Mouse (Mus musculus) spleen, postnatal 10 days (tissue): ENCODE results near the gene Zfp119b.
"Not testable (repeated sequence)": the region's sequence is repeated elsewhere in the genome, so short reads cannot be mapped to it uniquely, and the experiment has no call there.

Experiments used
- DNase-seq, 2 experiments: peaks; one replicate each; pipeline ENCODE4 v3.0.0; 2021 to 2022; ENCODE audit warnings: low spot score in 2 of 2

Zfp119b gene

GRCm38 (mm10) chr17:55957726-55958583, 8.7 kb upstream of the Zfp119b start:
- peak in 1 of 2 experiments; percentile 14 for DNase-seq

DNA sequence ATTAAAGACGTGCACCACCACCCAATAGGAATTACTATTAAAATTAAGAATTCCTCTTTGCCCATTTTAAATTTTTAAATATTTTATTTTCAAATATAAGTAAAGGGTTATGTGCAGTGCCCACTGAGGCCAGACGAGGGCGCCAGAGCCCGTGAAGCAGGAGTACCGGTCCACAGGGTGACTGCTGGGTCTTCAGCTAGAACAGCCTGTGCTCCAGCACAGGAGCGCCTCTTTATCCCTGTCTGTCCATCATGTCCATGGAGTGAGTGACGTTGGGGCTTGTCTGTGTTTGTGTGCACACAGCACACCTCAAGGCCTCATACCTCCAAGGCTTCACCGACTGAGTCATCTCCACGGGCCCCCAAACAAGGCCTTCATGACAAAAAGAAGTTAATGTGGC, 7.9 kb upstream of the Zfp119b start:
- peak; percentile 69 to 87 for DNase-seq

- peak in 1 of 2 experiments; percentile 14 for DNase-seq
Measured at GRCm38 (mm10) chr17:55956591-55956990, 7.3 kb upstream of the Zfp119b start.

DNA sequence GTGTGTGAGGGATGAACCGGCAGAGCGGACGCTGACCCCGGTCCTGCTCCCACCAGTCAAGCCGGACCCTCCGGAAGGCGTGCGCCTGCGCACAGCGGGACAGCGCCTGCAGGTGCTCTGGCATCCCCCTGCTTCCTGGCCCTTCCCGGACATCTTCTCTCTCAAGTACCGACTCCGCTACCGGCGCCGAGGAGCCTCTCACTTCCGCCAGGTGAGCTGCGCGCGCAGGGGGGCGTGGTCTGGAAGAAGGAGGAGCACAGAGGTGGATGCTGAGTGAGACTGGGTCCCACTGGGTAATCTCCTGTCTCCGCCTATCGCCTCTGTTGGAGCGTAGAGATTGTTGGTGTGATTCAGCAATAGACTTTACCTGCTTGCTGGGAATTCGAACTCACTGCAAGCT, 6.8 kb upstream of the Zfp119b start:
- DNase-seq: peak in 1 of 2 experiments; percentile 86

DNA sequence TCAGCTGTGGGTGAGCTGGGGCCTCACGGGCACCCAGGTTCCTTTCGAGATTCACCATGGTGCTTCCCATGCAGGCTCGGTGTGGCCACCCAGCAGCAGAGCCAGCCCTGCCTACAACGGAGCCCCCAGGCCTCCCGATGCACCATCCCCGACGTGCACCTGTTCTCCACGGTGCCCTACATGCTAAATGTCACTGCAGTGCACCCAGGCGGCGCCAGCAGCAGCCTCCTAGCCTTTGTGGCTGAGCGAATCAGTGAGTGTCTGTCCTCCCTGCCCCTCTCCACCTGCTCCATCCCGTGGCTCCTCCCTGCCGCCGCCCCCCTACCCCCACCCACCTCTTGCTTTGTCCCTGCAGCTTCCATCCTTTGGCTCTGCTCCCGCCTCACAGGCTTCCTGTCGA, 4.9 kb upstream of the Zfp119b start:
- DNase-seq: no peak

DNA sequence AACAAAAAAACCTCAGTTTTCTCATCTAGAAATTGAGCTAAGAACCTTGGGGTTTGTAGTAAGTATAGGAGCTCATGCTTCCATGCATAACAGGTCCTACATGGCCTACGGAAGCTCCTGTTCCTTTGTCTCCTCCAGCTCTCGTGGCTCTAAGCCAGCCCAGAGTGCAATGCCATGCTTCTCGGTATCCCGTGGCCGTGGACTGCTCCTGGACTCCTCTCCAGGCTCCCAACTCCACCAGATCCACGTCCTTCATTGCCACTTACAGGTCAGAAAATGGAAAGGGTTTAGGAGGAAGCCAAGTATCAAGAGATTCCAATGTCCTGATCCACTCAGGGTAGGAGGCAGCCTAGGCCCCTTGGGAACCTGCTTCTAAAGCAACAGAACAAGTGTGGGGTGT, 4.5 kb upstream of the Zfp119b start:
- DNase-seq: no peak

DNA sequence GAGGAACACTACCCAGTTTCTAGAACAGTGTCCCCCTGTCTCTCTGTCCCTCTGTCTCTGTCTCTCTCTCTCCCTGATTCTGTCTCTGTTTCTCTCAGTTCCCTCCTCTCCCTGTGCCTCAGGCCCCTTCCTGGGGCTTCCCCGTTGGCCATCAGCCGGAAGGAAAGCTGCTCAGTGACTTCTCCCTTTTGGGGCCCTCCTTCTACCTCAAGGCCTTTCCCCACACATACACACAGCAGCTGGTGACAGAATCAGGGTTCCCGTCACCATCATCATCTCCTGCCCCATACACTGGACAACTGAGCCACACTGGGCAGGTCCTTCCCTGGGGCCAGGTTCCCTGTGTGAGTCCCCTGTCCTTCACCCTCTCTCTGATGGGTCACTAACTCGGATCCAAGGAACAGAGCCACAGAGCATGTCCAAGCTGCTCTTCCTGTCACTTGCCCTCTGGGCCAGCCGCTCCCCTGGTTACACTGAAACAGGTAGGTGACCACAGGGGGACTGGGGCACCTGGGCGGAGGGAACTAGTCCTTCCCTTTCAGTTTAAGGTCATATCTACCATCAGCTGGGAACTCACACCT, 3.2 kb upstream of the Zfp119b start, which contains the start of gene Ebi3:
Gene Ebi3, plus strand, starts transcription at position 194 of the 581 bp plus-strand sequence.
- DNase-seq: peak in 1 of 2 experiments; percentile 49

DNA sequence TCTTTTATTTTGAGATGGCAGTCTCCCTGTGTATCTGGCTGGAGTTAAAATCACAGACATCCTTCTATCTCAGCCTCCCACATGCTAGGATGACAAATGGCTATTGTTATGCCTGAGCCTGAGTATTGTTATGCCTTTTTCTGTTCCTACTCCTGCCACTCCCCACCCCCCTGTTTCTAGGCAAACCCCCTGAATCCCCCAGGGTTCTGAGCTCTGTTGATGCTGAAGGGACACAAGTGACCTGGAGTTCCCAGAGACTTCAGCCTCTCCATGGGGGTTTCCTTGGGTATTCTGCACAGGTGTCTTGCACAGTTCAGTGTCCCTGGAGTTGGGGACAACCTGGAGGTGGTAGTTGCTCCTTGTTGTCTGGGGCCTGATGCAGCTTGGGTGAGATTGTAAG, 2.7 kb upstream of the Zfp119b start:
- peak in 1 of 2 experiments; percentile 4 for DNase-seq

DNA sequence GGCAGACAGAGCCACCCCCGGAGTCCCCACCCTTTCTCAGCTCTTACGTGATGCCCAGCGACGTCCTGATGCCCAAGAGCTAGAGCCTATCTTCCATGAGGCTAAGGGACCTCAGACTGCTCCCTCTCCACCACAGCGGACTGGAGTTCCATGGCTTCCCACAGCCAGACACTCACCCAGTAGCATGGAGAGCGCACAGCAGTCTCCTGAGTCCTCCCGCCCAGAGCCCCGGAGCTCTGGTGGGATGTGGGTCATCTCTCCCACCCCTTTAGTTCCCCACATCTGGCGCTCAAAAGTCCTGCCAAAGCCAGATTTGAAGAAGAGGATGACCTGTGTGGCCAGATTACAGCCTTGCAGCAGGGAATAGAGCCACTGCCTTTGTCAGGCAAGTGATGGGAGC, 1.3 kb upstream of the Zfp119b start:
- DNase-seq: peak; percentile 2 to 7

DNA sequence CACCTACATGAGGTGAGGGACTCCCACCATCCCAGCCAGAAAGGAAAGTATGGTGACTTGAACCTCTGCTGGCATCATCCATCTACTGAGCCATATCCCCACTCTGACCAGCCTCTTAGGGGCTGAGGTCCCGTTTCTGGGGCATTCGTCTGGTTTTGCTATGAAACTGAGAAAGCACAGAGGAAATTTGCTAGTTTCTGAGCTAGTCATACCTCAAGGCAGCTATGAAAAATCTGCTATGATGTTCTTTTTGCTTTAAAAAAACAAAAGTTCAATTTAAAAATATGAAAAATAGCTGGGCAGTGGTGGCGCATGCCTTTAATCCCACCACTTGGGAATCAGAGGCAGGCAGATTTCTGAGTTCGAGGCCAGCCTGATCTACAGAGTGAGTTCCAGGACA, 653 bp downstream of the Zfp119b start:
- DNase-seq: peak in 1 of 2 experiments; percentile 2

DNA sequence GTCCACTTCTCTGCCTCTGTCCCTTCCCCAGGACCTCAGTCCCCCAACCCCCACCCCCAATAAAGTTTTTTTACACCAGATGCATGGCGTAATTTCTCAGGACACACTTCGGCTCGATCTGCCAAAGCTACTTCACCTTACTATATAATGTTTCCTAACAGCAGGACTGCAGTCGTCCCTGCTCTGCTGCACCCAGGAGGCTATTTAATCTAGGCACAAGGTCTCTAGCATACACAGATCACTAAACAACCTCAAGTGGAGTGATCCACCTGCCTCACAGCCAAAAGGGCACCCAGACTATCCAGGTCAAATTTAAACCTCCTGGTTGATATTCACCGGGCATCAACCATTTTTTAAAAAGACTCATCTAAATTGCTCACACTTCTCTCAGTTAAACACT, 3.6 kb downstream of the Zfp119b start:
- DNase-seq: no peak

- peak; percentile 70 to 87 for DNase-seq
Measured at GRCm38 (mm10) chr17:55944866-55945682, 4.2 kb downstream of the Zfp119b start.

DNA sequence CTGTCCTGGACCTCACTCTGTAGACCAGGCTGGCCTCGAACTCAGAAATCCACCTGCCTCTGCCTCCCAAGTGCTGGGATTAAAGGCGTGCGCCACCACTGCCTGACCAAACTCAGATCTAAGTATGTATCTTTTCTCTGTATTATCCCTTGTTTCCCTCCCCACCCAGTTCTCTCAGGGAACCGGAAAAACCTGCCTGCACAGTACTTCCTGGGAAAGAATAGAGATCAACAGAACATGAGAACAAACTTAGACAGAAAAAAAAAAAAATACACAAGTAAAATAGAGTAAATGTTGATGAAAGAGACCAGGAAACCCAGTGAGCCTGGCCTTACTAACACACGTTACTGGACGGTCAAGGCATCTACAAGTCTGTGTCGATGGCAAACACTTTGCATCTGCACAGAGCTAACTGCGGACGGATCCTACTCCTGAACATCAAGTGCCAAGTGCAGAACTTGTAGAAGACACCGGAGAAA, 4.9 kb downstream of the Zfp119b start:
- DNase-seq: not testable (repeated sequence)

DNA sequence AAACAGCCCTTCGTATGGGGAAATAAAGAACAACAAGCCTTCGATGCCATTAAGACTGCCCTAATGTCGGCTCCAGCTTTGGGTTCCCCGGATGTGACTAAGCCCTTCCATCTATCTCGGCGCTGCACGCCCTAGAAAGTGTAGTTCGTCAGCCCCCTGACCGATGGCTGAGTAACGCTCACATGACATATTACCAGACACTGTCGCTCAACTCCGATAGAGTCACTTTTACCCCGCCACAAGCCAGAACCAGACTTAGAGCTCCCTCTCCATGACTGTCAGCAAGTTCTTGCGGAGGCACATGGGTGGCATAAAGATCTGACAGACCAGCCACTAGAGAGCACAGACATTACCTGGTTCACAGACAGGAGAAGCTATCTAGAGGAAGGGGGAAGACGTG, 16.1 kb downstream of the Zfp119b start:
- DNase-seq: no peak

DNA sequence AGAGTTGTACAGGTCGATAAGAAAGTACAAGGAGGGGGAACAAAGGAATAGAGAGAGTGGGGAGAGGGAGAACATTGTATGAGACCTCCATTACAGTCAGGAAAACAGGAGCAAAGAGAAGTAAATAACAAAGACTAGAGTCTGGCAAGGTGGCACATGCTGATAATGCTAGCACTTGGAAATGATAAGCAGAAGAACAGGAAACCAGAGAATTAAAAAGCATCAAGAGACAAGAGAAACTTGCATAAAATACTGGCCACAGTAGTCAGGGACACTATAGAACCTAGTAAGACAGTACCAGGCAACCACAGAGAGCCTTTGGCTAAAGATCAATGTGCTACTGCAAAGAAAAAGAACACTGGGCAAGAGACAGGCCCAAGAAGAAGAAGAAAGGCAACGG, 16.7 kb downstream of the Zfp119b start:
- DNase-seq: no peak

DNA sequence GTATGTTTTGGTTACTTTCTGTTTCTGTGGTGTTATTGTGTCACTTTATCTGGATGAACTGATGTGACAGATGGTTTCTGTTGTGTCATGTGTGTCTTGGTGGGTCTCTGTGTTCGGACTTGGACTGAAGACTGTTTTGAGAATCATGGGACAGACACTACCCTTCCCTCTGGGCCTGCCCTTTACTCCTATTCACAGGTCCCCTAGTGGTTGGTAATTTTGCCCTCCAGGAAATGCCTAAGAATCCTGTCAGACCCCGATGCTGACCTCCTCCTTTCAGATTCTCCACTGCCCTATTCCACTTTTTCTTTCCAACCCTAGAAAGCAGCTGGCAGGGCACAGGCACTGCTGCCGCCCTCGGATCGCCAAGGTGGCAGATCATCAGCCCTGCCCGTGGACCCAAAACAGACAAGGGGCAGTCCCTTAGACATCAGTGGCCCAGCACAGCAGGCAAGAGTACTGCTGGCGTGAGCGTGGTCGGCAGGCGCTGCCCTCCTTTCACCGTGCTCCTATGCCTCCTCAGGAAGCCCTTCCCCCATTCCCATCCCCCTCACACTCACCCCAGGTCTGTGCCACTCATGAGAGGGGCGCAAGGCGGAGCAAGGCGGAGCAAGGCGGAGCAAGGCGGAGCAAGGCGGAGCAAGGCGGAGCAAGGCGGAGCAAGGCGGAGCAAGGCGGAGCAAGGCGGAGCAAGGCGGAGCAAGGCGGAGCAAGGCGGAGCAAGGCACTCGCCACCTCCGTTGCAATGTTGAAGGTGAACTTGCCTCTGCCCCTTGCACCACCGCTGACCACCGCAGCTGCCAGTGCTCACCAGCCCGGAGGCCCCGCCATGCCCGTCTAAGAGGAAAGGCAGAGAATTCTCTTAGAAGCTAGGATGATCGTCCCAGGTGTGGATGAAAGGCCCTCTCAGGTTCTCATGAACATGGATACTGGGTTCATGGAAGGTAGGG, 17.5 kb downstream of the Zfp119b start:
- DNase-seq: peak; percentile 56 to 57

DNA sequence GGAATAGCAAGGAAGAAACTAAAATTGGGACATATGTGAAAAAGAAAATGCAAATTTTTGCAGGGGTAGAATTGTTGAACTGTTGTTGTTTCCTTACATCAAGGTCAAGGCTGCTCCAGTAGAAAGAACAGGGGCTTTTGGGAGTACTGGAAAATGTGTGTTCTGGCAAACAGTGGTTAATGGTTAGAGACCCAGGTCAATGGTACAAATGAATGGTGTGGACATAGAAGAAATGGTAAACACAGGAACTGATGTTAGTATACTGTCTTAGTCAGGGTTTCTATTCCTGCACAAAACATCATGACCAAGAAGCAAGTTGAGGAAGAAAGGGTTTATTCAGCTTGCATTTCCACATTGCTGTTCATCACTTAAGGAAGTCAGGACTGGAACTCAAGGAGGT, 42.6 kb downstream of the Zfp119b start:
- no peak for DNase-seq

DNA sequence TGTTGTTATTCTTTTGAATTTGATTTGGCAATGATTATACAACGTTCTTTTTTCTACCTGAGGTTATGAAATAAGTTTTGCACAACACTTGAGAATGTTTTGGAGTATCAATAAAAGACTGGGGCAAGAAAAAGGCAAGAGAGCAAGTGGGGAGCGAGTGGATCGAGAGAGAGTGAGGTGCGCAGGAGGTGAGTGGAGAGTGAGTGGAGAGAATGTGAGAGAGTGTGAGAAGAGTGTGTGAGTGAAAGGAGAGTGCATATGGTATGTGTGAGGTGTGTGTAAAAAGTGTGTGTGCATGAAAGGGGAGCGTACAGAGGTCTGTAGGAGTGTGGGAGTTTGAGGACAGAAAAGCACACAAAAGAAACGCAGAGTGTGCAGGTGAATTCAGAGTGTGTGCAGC, 45.2 kb downstream of the Zfp119b start:
- no peak for DNase-seq

DNA sequence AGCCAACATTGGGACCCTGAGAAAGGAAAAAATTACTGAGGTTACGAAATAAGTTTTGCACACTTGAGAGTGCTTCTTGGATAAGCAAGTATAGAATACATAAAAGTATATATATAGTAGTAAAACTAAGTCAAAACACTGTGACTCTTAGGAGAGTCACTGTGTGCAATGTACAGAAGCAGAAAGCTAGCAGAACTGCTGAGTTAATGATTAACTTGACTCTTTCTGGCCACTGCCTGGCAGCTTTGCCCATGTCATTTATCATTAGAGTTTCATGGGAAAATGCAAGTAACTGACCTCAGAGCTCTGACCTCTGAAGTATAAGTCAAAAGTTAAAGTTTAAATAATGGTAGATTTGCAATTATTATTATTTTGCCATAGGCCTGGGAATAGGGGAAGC, 45.6 kb downstream of the Zfp119b start:
- DNase-seq: no peak

- no peak for DNase-seq
Measured at GRCm38 (mm10) chr17:55903087-55903486, 46.2 kb downstream of the Zfp119b start.

DNA sequence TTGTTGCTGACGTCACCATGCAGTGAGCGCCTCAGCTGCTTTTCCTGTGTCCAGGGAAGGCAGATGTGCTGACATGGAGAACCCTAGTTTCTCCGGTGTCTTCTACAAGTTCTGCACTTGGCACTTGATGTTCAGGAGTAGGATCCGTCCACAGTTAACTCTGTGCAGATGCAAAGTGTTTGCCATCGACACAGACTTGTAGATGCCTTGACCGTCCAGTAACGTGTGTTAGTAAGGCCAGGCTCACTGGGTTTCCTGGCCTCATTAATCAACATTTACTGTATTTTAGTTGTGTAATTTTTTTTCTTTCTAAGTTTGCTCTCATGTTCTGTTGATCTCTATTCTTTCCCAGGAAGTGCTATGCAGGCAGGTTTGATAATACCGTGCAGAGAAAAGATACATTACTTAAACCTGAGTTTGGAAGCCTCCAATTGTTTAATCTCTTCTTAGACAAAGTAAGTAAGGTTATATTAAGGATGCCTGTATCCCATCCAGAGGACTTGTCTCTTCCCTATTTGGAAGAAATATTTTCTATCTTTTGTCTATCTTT, 56.8 kb downstream of the Zfp119b start:
- DNase-seq: peak in 1 of 2 experiments; percentile 36
